Mouse (Mus musculus) midbrain, embryonic 12.5 days (tissue): ENCODE results near the gene Pax3. TPM values are rescaled to one million over a fixed set of nuclear protein-coding genes. Genes with fewer than 3 reads are reported as not detected.

Experiments used
- ATAC-seq: fragments of 200-750 bp; cut with Nextera tagmentation; 2 replicates; pipeline ENCODE4 v1.8.0; 2017; ENCODE audit warnings: low read depth, moderate TSS enrichment, moderate library complexity; ENCODE audit not compliant: low FRiP score
- H3K27ac ChIP-seq: fragments of 300-500 bp; sonication (generic); replicated peaks from 2 replicates; pipeline ENCODE4 v1.5.1; 2016; ENCODE audit warnings: mild to moderate bottlenecking
- H3K27me3 ChIP-seq: fragments of 300-500 bp; sonication (generic); 2 replicates; pipeline ENCODE4 v1.6.1; 2016; ENCODE audit warnings: mild to moderate bottlenecking
- H3K36me3 ChIP-seq: fragments of 300-500 bp; sonication (generic); 2 replicates; pipeline ENCODE4 v1.6.1; 2016
- H3K4me1 ChIP-seq: fragments of 300-500 bp; sonication (generic); 2 replicates; pipeline ENCODE4 v1.6.1; 2016
- H3K4me2 ChIP-seq: fragments of 300-500 bp; sonication (generic); replicated peaks from 2 replicates; pipeline ENCODE4 v1.6.1; 2016; ENCODE audit warnings: mild to moderate bottlenecking, moderate library complexity
- H3K4me3 ChIP-seq: fragments of 300-500 bp; sonication (generic); 2 replicates; pipeline ENCODE4 v1.5.1; 2016; ENCODE audit warnings: mild to moderate bottlenecking
- H3K9ac ChIP-seq: fragments of 300-500 bp; sonication (generic); replicated peaks from 2 replicates; pipeline ENCODE4 v1.6.1; 2016; ENCODE audit warnings: mild to moderate bottlenecking, moderate library complexity
- H3K9me3 ChIP-seq: fragments of 300-500 bp; sonication (generic); 2 replicates; pipeline ENCODE4 v1.6.1; 2016; ENCODE audit warnings: mild to moderate bottlenecking
- WGBS: fragments of 180-500 bp; shearing (Covaris S2); methylation state at CpG from one replicate; pipeline ENCODE4 v1.1.7; 2016; 5-methylcytosine and 5-hydroxymethylcytosine counted together
- polyA plus RNA-seq: library from polyadenylated mRNA; unstranded; fragments of >200 nt; fragmentation: Nextera tagmentation; extraction: Ambion mirVana; gene quantifications from 2 replicates; pipeline ENCODE4 v1.2.1, GENCODE M21; 2016

The Pax3 gene
- polyA plus RNA-seq, 1 experiment from 2014 or later, result 61.9 TPM

DNA sequence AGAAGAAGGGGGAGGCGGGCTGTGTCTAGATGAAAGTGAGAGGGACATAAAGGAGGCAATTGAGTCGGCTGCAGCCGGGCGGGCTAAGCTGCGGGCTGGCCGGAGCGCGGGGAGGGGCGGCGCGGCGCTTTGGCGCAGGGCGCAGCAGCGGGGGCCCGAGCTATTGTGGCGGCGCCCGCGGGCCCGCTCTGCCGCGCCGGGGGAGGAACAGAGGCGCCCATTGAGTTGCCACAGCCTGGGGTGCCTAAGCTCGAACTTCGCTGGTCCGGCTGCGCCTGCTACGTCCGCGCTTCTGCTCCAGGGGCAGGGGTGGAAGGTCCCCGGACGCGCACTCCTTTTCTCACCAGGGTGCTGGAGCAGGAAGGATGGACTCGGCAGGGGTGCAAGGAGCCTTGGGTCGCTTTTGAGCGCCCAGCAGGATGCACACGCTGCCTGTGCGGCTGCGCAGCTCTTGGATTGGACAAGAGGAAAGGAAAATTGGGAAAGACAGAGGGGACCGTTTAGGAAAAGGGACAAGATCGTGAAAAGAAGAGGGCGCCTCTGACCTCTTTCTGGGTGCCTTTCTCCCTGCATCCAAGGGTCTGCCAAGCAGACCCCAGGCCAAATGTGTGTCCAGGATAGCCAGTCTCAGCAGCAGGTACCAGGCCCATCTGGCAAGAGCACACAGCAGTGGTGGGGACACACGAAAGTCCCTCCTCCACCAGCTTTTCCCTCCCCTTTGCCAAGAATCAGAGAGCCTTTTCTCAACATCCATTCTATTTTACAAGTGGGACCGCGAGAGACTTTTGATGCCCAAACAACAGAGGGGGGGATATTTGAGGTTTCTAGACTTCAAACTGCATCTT lies 7.2 kb downstream of the Pax3 start:
- peak; percentile 86 for ATAC-seq
- Histone ChIP-seq H3K36me3 (0 out of 2 replicates have a peak, but pooled peaks cover 8% of the 10 kb centered on the region), H3K4me1 (peaks cover 28% of the 10 kb centered on the region), H3K27ac (peak overlapping the region; percentile 96), H3K27me3 (peaks cover 79% of the 10 kb centered on the region), H3K9ac (peak overlapping the region; percentile 79), H3K4me2 (peak overlapping the region; percentile 72), H3K9me3 (no peaks in the 10 kb centered on the region), H3K4me3 (peak overlapping the region; percentile 67)
- under 1% methylated on average over 40 of the region's 47 CpGs for WGBS

DNA sequence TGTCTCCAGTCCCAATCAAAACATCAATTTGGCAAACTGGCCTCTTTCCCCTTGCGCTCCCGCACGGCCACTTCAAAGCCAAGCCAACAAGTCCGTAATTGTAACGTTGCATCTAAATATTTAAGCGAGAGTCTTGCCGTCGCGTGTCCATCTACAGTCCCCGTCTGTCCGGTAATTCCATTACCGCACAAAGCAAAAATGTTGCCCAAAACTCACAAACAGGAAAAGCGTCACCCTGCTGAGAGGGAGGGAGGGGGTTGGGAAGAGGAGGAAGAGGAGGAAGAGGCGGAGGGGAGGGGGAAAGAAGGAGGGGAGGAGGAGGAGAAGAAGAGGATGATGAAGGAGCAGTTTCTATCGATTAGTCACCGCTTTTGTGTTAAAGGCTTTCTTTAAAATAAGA lies 7.9 kb downstream of the Pax3 start:
- peak overlapping the region; percentile 96 for H3K27ac ChIP-seq

DNA sequence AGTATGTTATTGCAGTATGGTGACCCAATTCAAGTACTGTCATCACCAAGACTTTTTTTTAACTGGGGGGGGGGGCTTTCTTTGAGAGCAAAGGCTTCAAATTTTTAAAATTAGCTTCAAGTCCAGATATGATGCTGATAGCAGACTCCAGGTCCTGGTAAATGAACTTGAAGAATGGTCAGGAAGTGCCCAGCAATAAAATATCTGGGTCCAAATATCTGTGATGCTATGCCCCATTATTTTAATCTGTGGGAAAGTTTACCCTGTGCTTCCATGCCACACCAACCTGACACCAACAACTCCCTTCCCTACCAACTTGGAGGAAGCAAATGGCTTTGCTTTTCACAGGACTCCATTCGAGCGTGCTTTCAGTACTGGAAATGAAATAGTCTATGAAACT lies 8.6 kb downstream of the Pax3 start:
- no peak for ATAC-seq
- peaks cover 30% of the 10 kb centered on the region for H3K4me1 ChIP-seq
- H3K27ac ChIP-seq, result peak overlapping the region; percentile 96
- no peaks in the 10 kb centered on the region for H3K9me3 ChIP-seq
- WGBS, result 2% methylated on average over 2 of the region's 2 CpGs
- peaks cover 76% of the 10 kb centered on the region for H3K27me3 ChIP-seq
- peak overlapping the region; percentile 67 for H3K4me3 ChIP-seq
- peak overlapping the region; percentile 46 for H3K9ac ChIP-seq
- H3K36me3 ChIP-seq, result 0 out of 2 replicates have a peak, but pooled peaks cover 8% of the 10 kb centered on the region
- peak overlapping the region; percentile 72 for H3K4me2 ChIP-seq

More for the DNA sequence above, 7.9 kb downstream of the Pax3 start:
- Histone ChIP-seq H3K4me1 (peaks cover 28% of the 10 kb centered on the region), H3K9ac (peak overlapping the region; percentile 79), H3K4me3 (peak overlapping the region; percentile 67), H3K4me2 (peak overlapping the region; percentile 72), H3K9me3 (no peaks in the 10 kb centered on the region), H3K27me3 (peaks cover 79% of the 10 kb centered on the region), H3K36me3 (0 out of 2 replicates have a peak, but pooled peaks cover 8% of the 10 kb centered on the region)
- 0% methylated on average over 16 of the region's 16 CpGs for WGBS
- peak; percentile 25 for ATAC-seq

DNA sequence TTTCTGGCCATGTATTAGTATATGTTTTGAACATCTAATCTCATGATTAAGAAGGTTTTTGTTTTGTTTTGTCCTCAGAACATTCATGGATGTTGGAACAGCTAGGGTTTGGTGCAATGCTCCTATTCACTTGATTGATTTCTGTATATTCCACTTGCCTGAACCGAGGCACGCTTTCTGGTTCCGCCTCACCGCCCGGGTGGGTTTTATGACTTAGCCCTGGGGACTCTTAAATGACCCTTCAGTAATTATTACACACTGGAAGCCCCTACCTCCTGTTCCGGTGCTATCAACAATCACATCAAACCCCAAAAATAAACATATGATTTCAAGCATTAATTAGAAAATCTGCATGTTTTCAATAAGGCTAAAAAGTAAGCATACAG lies 9.2 kb downstream of the Pax3 start:
- Histone ChIP-seq H3K9ac (peak overlapping the region; percentile 46), H3K4me3 (peak overlapping the region; percentile 67), H3K4me1 (peaks cover 33% of the 10 kb centered on the region), H3K27ac (peak overlapping the region; percentile 96), H3K9me3 (no peaks in the 10 kb centered on the region), H3K4me2 (peak overlapping the region; percentile 72), H3K27me3 (peaks cover 75% of the 10 kb centered on the region), H3K36me3 (0 out of 2 replicates have a peak, but pooled peaks cover 7% of the 10 kb centered on the region)
- ATAC-seq, result no peak
- 8% methylated on average over 6 of the region's 6 CpGs for WGBS

DNA sequence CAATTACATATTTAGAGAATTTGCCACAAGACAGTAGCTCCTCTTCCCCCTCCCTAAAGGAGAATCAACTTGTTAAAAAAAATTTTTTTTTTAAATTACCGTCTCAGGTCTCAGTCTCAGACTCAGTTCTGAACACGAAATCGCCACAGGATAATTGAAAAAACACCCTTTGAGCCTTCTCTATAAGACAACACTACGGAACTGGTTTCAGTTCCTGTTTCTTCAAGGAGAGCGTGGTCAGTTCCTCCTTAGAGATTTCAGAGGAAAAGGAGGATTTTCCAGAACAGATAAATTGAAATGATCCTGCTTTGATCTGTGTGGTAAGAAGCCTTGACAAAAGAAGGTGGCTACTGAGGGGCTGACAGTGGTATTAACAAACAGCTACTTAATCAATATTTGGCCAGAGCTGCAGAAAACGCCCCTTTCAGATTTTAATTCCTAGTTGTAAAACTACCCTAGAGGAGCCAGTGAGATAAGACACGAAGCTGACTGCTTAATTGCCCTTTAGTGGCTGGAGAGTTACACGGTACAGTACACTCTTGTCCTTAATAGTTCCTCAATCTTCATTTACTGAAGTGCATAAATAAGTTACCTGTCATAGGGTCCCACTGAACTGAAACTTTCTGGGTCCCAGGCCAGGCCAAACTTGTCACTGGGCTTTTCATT lies 9.7 kb downstream of the Pax3 start:
- H3K36me3 ChIP-seq, result 0 out of 2 replicates have a peak, but pooled peaks cover 2% of the 10 kb centered on the region
- peak overlapping the region; percentile 72 for H3K4me2 ChIP-seq
- H3K27ac ChIP-seq, result peak overlapping the region; percentile 96; the same call in 1 of the 2 replicates
- H3K4me3 ChIP-seq, result peak overlapping the region; percentile 67
- H3K9me3 ChIP-seq, result no peaks in the 10 kb centered on the region
- 1% methylated on average over 8 of the region's 8 CpGs for WGBS
- peaks cover 75% of the 10 kb centered on the region for H3K27me3 ChIP-seq
- H3K4me1 ChIP-seq, result peaks cover 38% of the 10 kb centered on the region
- H3K9ac ChIP-seq, result peak overlapping the region; percentile 46
- no peak for ATAC-seq

DNA sequence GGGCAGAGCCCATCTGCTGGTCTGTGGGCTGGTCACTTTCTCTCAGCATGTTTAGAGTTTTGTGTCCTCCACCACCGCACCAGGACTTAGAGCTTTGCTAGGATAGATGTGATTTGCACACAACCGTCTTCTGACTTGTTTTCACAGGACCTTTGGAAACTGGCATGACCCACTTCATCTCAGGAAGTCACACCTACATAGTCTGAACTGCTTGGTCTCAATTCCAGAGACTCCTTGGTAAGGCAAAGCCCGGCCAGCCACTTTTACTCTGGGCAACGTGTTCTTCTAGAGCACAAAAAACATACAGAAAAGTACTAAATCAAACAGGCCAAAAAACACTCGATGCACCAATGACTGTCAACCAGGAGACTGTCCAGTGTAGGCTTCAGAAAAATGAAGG lies 14.0 kb downstream of the Pax3 start:
- Histone ChIP-seq H3K9ac (no peak overlapping the region), H3K36me3 (no peaks in the 10 kb centered on the region), H3K4me1 (peaks cover 21% of the 10 kb centered on the region; the same call in 1 of the 2 replicates), H3K4me2 (peak overlapping the region; percentile 38; the same call in 1 of the 2 replicates), H3K27me3 (peaks cover 76% of the 10 kb centered on the region), H3K9me3 (no peaks in the 10 kb centered on the region), H3K27ac (peak overlapping the region; percentile 73), H3K4me3 (no peak overlapping the region)
- no peak for ATAC-seq
- 33% methylated on average over 5 of the region's 5 CpGs for WGBS

DNA sequence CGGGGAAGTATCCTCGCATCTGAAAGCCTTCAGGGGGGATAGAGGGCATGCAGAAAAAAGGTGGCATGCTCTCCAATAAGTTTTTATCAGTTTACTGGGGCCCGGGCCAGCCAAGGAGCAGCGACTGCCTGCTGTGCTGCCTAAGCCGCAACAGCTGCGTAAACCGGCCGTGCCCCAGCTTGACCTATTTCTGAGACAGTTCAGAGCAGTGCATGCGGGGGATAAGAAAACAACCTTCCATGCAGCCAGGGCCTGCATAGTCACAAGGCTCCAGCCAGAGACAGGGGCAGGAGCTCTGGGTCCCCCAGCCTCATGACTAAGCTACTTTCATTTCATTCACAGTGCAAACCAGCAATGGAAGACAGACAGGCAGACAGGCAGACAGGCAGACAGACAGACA lies 15.1 kb downstream of the Pax3 start:
- Histone ChIP-seq H3K9me3 (no peaks in the 10 kb centered on the region), H3K27me3 (peaks cover 74% of the 10 kb centered on the region), H3K4me3 (0 out of 2 replicates have a peak overlapping the region, but pooled peaks have one; percentile 6), H3K4me1 (peaks cover 21% of the 10 kb centered on the region; the same call in 1 of the 2 replicates), H3K4me2 (peak overlapping the region; percentile 38), H3K27ac (peak overlapping the region; percentile 73), H3K9ac (no peak overlapping the region), H3K36me3 (no peaks in the 10 kb centered on the region)
- WGBS, result under 1% methylated on average over 9 of the region's 9 CpGs
- ATAC-seq, result peak; percentile 75; the same call in 1 of the 2 replicates

DNA sequence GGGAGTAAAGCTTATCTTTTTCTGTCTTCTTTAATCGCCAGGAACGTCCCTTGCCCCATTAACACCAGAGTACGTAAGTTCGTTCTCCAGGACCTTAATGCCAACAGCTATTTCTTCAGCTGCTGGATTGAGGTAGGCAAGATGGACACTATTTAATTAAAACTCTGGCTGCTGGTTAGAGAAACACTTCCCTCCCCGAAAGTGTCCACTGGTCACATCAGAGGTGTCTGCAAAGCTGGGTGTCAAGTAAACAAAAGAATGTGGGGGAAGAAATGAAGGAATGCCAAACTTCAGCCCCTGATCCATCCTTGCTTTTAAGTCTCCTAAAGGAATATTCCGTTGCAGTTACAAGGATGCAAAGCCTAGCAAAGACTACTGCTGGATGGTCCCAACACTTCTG lies 24.6 kb downstream of the Pax3 start:
- peak overlapping the region; percentile 54 for H3K27ac ChIP-seq
- no peaks in the 10 kb centered on the region for H3K9me3 ChIP-seq
- H3K4me1 ChIP-seq, result peaks cover 47% of the 10 kb centered on the region
- no peak overlapping the region for H3K4me3 ChIP-seq
- peak overlapping the region; percentile 34 for H3K4me2 ChIP-seq
- WGBS, result 8% methylated on average over 6 of the region's 6 CpGs
- H3K36me3 ChIP-seq, result 0 out of 2 replicates have a peak, but pooled peaks cover 3% of the 10 kb centered on the region
- peaks cover 72% of the 10 kb centered on the region for H3K27me3 ChIP-seq
- H3K9ac ChIP-seq, result no peak overlapping the region
- ATAC-seq, result no peak

DNA sequence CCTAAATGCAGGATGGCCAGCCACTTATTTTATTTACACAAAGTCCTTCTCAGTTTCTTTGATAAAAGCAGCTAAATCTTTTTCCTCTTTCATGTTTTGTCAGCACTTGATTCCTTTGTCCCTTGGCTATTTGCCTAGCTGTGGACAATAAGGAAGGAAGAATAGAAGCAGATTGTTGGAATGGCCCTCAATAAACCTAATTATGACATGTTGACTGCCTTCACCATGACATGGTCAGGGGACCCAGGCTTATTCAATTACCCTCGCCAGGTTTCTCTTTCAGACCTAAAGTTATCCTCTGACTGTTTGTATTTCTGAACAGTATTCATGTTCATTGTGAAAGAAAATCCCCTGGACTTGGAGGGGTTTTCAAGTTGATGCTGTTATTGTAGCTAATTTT lies 25.3 kb downstream of the Pax3 start:
- ATAC-seq, result no peak
- H3K4me2 ChIP-seq, result peak overlapping the region; percentile 34
- peaks cover 54% of the 10 kb centered on the region for H3K4me1 ChIP-seq
- H3K36me3 ChIP-seq, result 0 out of 2 replicates have a peak, but pooled peaks cover 2% of the 10 kb centered on the region
- peak overlapping the region; percentile 54 for H3K27ac ChIP-seq
- no peaks in the 10 kb centered on the region for H3K9me3 ChIP-seq
- peaks cover 72% of the 10 kb centered on the region for H3K27me3 ChIP-seq
- no peak overlapping the region for H3K9ac ChIP-seq
- WGBS, result 0% methylated on average over 1 of the region's 1 CpGs
- H3K4me3 ChIP-seq, result no peak overlapping the region

DNA sequence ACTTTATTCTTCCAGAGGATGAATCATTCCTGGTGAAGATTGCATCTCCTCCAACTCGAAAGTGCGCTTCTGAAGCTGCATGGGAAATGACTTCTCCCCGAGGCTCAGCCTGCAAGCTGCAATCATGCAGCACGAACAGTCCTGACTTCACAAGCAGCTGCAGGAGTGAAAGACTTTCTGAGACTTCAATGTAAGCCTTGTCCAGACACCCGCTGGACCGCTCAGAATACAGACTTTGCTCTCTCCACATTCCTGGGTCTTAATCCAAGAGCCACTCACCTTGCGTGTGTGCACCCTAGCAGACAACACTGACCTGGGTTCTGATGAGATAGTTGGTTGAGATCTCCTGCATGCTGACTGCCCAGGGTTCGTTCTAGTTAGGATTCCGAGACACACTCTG lies 26.2 kb downstream of the Pax3 start:
- Histone ChIP-seq H3K9me3 (no peaks in the 10 kb centered on the region), H3K27ac (peak overlapping the region; percentile 54), H3K4me1 (peaks cover 61% of the 10 kb centered on the region), H3K27me3 (peaks cover 71% of the 10 kb centered on the region), H3K36me3 (no peaks in the 10 kb centered on the region), H3K4me3 (no peak overlapping the region), H3K4me2 (peak overlapping the region; percentile 34), H3K9ac (0 out of 2 replicates have a peak overlapping the region, but pooled peaks have one; percentile 11)
- ATAC-seq, result no peak
- 12% methylated on average over 9 of the region's 9 CpGs for WGBS

DNA sequence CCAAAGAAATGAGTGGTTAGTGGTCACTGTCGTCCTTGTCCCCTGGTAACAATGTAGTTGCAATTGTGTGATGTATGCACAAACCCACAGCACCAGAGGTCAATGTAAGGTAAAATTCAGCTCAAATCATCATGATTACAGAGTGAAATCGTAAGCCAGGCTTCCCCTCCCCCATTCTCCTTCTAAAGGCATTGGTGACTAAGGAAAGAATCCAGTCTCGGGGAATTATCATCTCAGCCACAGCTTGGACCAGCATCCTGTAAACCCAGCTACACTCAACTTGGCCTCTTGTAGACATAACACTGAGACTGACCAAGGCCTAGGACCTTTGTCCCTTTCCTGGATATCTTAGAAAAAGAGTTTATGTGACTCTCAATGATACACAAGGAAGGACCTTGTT lies 28.1 kb downstream of the Pax3 start:
- ATAC-seq, result no peak
- Histone ChIP-seq H3K9ac (no peak overlapping the region), H3K4me3 (no peak overlapping the region), H3K9me3 (no peaks in the 10 kb centered on the region), H3K4me1 (peaks cover 61% of the 10 kb centered on the region), H3K27ac (peak overlapping the region; percentile 67), H3K4me2 (peak overlapping the region; percentile 34), H3K36me3 (no peaks in the 10 kb centered on the region), H3K27me3 (peaks cover 81% of the 10 kb centered on the region)
- WGBS, result 13% methylated on average over 3 of the region's 3 CpGs
